Mouse (Mus musculus) urinary bladder, postnatal 36 days (tissue): ENCODE data around the gene Iqsec1.

Experiments
- DNase-seq, 2 experiments: peaks; one replicate each; pipeline ENCODE4 v3.0.0; 2022; ENCODE audit warnings: low spot score in 2 of 2, mixed read lengths in 1 of 2

The Iqsec1 gene

GRCm38 (mm10) chr6:90727826-90728225, 260.7 kb downstream of the Iqsec1 start:
- DNase-seq = no peak

GRCm38 (mm10) chr6:90726711-90727122, 261.8 kb downstream of the Iqsec1 start:
- DNase-seq = no peak

- no peak for DNase-seq
Observed at GRCm38 (mm10) chr6:90725526-90725925, 263.0 kb downstream of the Iqsec1 start.

- no peak for DNase-seq
Observed at GRCm38 (mm10) chr6:90722993-90723392, 265.5 kb downstream of the Iqsec1 start.

GRCm38 (mm10) chr6:90720996-90721746, 267.3 kb downstream of the Iqsec1 start:
- peak in 1 of 2 experiments; percentile 50 for DNase-seq

GRCm38 (mm10) chr6:90720201-90720600, 268.3 kb downstream of the Iqsec1 start:
- DNase-seq = no peak

GRCm38 (mm10) chr6:90719402-90719801, 269.1 kb downstream of the Iqsec1 start:
- DNase-seq = no peak

- DNase-seq = peak in 1 of 2 experiments; percentile 52
Observed at GRCm38 (mm10) chr6:90718477-90718876, 270.0 kb downstream of the Iqsec1 start.

- DNase-seq = peak in 1 of 2 experiments; percentile 68
Observed at GRCm38 (mm10) chr6:90717711-90718110, 270.8 kb downstream of the Iqsec1 start.

GRCm38 (mm10) chr6:90716853-90717252, 271.6 kb downstream of the Iqsec1 start:
- DNase-seq = no peak

- peak; percentile 65 to 84 for DNase-seq
Observed at GRCm38 (mm10) chr6:90716066-90716704, 272.3 kb downstream of the Iqsec1 start.

GRCm38 (mm10) chr6:90715245-90715905, 273.1 kb downstream of the Iqsec1 start:
- no peak for DNase-seq

- no peak for DNase-seq
Observed at GRCm38 (mm10) chr6:90713650-90714049, 274.8 kb downstream of the Iqsec1 start.

- DNase-seq = peak in 1 of 2 experiments; percentile 45
Observed at GRCm38 (mm10) chr6:90712486-90713480, 275.7 kb downstream of the Iqsec1 start.

GRCm38 (mm10) chr6:90712063-90712462, 276.4 kb downstream of the Iqsec1 start:
- DNase-seq = no peak

- DNase-seq = no peak
Observed at GRCm38 (mm10) chr6:90711476-90712035, 276.9 kb downstream of the Iqsec1 start.

- no peak for DNase-seq
Observed at GRCm38 (mm10) chr6:90710778-90711177, 277.7 kb downstream of the Iqsec1 start.

- no peak for DNase-seq
Observed at GRCm38 (mm10) chr6:90709929-90710777, 278.3 kb downstream of the Iqsec1 start.

- no peak for DNase-seq
Observed at GRCm38 (mm10) chr6:90708061-90708618, 280.3 kb downstream of the Iqsec1 start.

GRCm38 (mm10) chr6:90707143-90707542, 281.3 kb downstream of the Iqsec1 start:
- DNase-seq = peak in 1 of 2 experiments; percentile 50
